Mouse (Mus musculus): Measurements from ENCODE around the gene Ccnt1. TPM values are rescaled to one million over a fixed set of nuclear protein-coding genes. Genes with fewer than 3 reads are reported as not detected.

Ccnt1 gene
- total and polyA plus RNA-seq, 3 experiments = 19.5 to 63.2 (median 44.0) TPM

- H3K9ac ChIP-seq (ENCODE audit: control insufficient read depth, low read depth, low read length, poor library complexity, severe bottlenecking) = no peak overlapping the region
- DNase-seq (ENCODE audit: low read depth, low spot score) = no peak
- no peak overlapping the region for H3K27ac ChIP-seq (ENCODE audit: control insufficient read depth, low read depth, low read length)
- peaks cover 3 to 34% of the 10 kb centered on the region in 2 experiments for H3K36me3 ChIP-seq (ENCODE audit: control insufficient read depth in 1 of 2, insufficient read depth in 2 of 2, low read length in 2 of 2)
- H3K4me1 ChIP-seq (ENCODE audit: control insufficient read depth in 1 of 2, insufficient read depth in 2 of 2, low read length in 2 of 2) = peaks cover 0 to 28% of the 10 kb centered on the region in 2 experiments; a peak in 2 of 4 replicates
- H3K4me3 ChIP-seq (ENCODE audit: control insufficient read depth in 1 of 2, insufficient read depth in 1 of 2, low read depth in 2 of 2, low read length in 2 of 2) = no peak overlapping the region
- no peaks in the 10 kb centered on the region for H3K27me3 ChIP-seq (ENCODE audit: control insufficient read depth in 1 of 2, insufficient read depth in 2 of 2, low read length in 2 of 2)
- no peaks in the 10 kb centered on the region for H3K9me3 ChIP-seq (replicated peaks; ENCODE audit: insufficient read depth, low read length)
- TF ChIP-seq POLR2A (IDR thresholded peaks at IDR 0.05; ENCODE audit: control insufficient read depth in 1 of 2, insufficient read depth in 1 of 2, low read depth in 1 of 2, low read length in 2 of 2, poor library complexity in 1 of 2) (peak; percentile 26 to 45; a peak in 2 of 4 replicates), CHD1 (IDR thresholded peaks at IDR 0.05; ENCODE audit: low read depth, low read length) (no peak), POLR2AphosphoS2 (IDR thresholded peaks at IDR 0.05; ENCODE audit: low read length) (peak; percentile 97), MAFK (IDR thresholded peaks at IDR 0.05; ENCODE audit: borderline replicate concordance, low read depth, low read length) (no peak), ZC3H11A (IDR thresholded peaks at IDR 0.05; ENCODE audit: low read depth, low read length) (0 out of 2 replicates have a peak, but pooled peaks have one; percentile 1), CTCF (IDR thresholded peaks at IDR 0.05 in 2 of 3, conservative IDR thresholded peaks at IDR 0.05 in 1 of 3; ENCODE audit: control insufficient read depth in 1 of 3, insufficient read depth in 1 of 3, low read depth in 2 of 3, low read length in 3 of 3, poor library complexity in 1 of 3, severe bottlenecking in 1 of 3) (no peak), SIN3A (IDR thresholded peaks at IDR 0.05; ENCODE audit: low read length) (no peak), MAZ (IDR thresholded peaks at IDR 0.05; ENCODE audit: low read depth, low read length) (no peak), HCFC1 (IDR thresholded peaks at IDR 0.05; ENCODE audit: low read depth, low read length) (no peak), CHD2 (IDR thresholded peaks at IDR 0.05; ENCODE audit: low read length) (no peak; the same call in 1 of the 2 replicates), ZKSCAN1 (IDR thresholded peaks at IDR 0.05; ENCODE audit: low read depth, low read length) (no peak)
- H3K79me2 ChIP-seq (ENCODE audit: control insufficient read depth, insufficient read depth, low read length, poor library complexity) = peaks cover 38% of the 10 kb centered on the region
These were observed 843 bp downstream of the Ccnt1 start for GRCm38 (mm10) chr15:98569795-98570365.

- H3K27ac ChIP-seq (ENCODE audit: control insufficient read depth, low read depth, low read length) = peak overlapping the region; percentile 92; the same call in 1 of the 2 replicates
- H3K79me2 ChIP-seq (ENCODE audit: control insufficient read depth, insufficient read depth, low read length, poor library complexity) = peaks cover 43% of the 10 kb centered on the region
- H3K36me3 ChIP-seq (ENCODE audit: control insufficient read depth in 1 of 2, insufficient read depth in 2 of 2, low read length in 2 of 2) = peaks cover 8 to 39% of the 10 kb centered on the region in 2 experiments
- TF ChIP-seq BHLHE40 (IDR thresholded peaks at IDR 0.05; ENCODE audit: borderline replicate concordance, low read depth, low read length) (no peak), MYC (IDR thresholded peaks at IDR 0.05; ENCODE audit: low read depth, low read length) (no peak), MXI1 (IDR thresholded peaks at IDR 0.05; ENCODE audit: low read depth, low read length) (peak; percentile 21; the same call in 1 of the 2 replicates), MAFK (IDR thresholded peaks at IDR 0.05; ENCODE audit: borderline replicate concordance, low read depth, low read length) (no peak), ZMIZ1 (IDR thresholded peaks at IDR 0.05; ENCODE audit: low read depth, low read length) (no peak; the same call in 1 of the 2 replicates)
- no peak for DNase-seq (ENCODE audit: low read depth, low spot score)
- no peaks in the 10 kb centered on the region for H3K9me3 ChIP-seq (replicated peaks; ENCODE audit: insufficient read depth, low read length)
- H3K4me3 ChIP-seq (ENCODE audit: control insufficient read depth in 1 of 2, insufficient read depth in 1 of 2, low read depth in 2 of 2, low read length in 2 of 2) = peak overlapping the region; percentile 78 to 84
- peaks cover 0 to 28% of the 10 kb centered on the region in 2 experiments; a peak in 3 of 4 replicates for H3K4me1 ChIP-seq (ENCODE audit: control insufficient read depth in 1 of 2, insufficient read depth in 2 of 2, low read length in 2 of 2)
- H3K27me3 ChIP-seq (ENCODE audit: control insufficient read depth in 1 of 2, insufficient read depth in 2 of 2, low read length in 2 of 2) = no peaks in the 10 kb centered on the region
- peak overlapping the region; percentile 87 for H3K9ac ChIP-seq (ENCODE audit: control insufficient read depth, low read depth, low read length, poor library complexity, severe bottlenecking)
These were observed 1.5 kb downstream of the Ccnt1 start for GRCm38 (mm10) chr15:98569216-98569615.
